Mouse (Mus musculus): ENCODE measurements around the gene Bzw2.

DNA sequence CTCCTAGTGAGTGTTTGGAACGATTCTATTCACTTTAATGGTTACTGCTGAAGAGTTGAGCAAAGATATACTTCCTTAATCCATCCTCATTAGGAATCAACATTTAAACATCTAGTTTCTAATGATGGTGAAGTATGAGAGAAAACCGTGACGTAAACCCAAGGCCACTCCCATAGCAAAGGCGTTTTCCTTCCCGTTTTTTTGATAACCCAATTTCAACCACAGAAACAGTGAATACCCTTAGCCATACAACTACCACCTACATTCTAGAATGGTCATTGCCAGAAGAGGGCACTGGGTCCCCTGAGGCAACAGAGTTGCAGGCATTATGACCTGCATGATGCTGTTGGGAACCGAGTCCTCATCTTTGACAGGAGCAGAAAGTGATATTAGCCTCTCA is 40.7 kb downstream of the Bzw2 start:
- TF ChIP-seq CTCF (IDR thresholded peaks at IDR 0.05; ENCODE audit: borderline replicate concordance, extremely low read depth, insufficient read depth, insufficient read length) (no peak), POLR2A (IDR thresholded peaks at IDR 0.05; ENCODE audit: borderline replicate concordance, extremely low read depth, insufficient read depth, insufficient read length, poor library complexity, severe bottlenecking) (no peak)
